Mouse (Mus musculus) left cerebral cortex, adult 11 months (tissue): ENCODE measurements around the gene Bcat1.

Source experiments
- DNase-seq: peaks from one replicate; pipeline ENCODE4 v3.0.0; 2022; ENCODE audit warnings: low spot score

Bcat1 gene

DNA sequence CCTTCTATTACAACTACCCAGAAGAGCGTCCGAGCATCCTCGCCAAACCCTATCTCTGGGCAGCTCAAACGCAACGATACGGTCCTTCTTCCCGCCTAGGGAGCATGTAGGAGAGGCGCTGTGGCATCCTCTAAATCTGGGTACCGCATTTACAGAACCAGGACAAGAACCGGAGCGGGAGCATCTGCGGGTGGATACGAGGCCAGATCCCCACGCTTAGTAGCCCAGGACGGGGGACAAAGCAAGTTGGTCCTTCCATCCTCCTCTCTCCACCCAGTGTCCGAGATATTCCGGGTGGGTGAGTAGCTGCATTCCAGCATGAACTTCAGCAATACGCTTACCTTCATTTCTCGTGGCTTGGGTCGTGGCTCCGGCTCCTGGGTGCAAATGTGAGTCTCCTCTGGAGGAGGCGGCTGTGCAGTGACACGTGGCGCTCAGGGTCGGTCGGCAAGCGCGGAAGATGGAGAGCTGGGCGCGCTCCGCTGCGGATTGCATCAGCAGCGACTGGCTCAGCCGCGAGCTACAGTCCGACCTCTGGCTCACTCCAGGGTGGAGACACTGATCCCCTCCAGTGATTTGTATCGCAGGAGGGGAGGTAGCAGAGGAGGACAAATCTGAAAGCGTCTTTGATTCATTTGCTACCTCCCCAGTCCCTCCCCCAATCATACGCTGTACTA lies at the start of gene Bcat1:
Bcat1 (minus strand) TSS at position 637 of the 677 bp plus-strand sequence.
- DNase-seq: no peak

GRCm38 (mm10) chr6:145125591-145126113 lies 49.7 kb upstream of the Bcat1 start:
- DNase-seq: no peak

DNA sequence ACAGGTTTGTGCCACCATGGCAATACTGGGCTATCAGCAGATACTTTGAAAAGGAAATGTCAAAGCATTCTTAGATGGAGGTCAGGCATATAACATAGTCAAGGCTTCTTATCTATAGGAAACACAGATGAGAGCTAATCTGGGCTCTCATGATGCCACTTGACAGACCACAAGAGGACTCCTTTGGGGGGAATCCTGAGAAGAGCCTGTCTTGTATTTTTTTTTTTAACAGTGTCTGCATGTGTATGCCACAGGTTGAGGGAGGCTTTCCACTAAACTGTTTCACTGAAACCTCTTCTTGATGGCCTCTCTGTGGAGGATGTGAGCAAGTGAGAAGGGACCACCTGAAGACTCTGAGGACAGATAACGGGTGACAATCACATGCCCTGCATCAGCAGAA lies 48.6 kb upstream of the Bcat1 start:
- DNase-seq: no peak

DNA sequence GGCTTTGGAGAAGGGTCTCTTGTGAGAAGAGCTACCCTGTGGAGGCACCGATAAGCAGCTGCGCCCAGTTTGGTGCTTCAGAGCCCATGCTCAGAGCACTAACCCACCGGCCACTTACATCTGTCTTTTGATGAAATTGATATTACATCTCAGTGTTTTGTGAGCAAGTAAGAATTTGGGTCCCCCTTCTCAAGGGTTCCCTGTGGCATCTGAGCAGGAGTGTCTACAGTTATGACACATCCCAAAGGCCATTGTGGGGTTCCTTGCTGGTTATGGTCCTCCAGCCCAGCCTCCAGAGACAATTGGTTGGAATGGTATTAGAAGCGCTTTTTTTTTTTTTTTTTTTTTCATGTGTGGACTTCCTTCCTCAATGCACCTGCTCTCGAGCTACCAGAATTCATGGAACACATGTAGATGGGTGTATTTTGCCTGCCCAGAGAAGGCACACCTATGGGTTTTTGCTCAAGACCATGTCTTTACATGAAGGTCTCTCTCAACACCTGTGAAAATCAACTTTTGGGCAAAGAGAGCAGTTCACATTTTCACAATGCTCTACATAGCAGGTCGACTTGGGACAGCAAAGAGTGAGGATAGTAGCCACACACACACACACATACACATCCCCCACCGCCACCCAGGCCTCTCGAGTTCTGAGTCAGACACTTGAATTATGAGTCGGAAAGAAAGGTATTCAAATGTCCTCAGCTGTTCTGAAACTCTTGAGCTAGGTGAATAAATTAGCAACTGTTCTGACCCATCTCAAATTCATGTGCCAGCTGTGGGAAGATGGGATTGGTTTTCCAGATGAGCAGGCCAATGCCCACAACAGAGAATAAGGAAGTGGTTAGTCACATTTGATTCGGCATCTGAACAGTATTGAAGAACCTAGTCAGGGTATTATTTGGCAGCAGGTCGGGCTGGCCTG lies 47.4 kb upstream of the Bcat1 start:
- no peak for DNase-seq

GRCm38 (mm10) chr6:145122423-145123059 lies 46.6 kb upstream of the Bcat1 start:
- no peak for DNase-seq

DNA sequence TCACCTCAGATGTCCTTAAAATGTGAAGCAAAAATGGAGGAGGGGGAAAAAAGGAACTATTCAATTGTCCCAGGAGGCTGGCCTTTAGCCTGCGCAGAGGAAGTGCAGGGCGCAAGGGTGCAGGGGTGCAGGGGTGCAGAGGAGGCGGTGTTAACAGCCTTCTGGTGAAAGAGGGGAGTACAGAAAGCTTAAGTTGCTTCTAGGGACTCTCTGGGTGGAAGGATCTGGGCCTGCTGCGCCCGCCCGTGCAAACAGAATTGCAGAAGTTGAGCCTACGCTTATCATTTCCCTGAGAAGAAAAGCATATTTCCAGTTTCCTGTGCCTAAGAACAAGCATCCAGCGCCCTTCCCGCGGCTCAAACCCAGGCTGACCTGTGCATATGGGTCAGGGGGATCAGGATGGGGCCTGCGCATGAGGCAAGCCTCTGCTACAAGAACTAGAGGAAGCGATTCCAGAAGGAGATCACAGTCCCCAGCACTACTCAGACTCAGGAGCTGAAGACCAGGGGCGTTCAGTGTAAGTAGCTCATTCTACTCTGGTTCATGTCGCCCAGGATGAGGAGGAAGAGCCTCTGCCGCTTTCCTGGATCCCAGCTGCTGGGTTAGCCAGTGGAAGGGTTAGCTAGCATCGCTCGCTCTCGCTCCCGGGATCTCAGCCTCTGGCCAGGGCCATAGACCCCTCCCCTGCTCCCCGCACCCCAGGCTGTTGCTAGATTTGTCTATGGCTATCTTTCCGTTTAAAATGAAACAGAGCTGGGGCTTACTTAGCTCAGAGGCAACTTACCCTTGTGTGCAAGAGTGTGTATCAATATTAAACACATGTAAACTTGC lies 45.8 kb upstream of the Bcat1 start:
- DNase-seq: no peak

GRCm38 (mm10) chr6:145120787-145121589 lies 45.0 kb upstream of the Bcat1 start:
- peak; percentile 13 for DNase-seq

- no peak for DNase-seq
Measured at GRCm38 (mm10) chr6:145120086-145120485, 44.1 kb upstream of the Bcat1 start.

GRCm38 (mm10) chr6:145116098-145116672 lies 40.2 kb upstream of the Bcat1 start:
- no peak for DNase-seq

DNA sequence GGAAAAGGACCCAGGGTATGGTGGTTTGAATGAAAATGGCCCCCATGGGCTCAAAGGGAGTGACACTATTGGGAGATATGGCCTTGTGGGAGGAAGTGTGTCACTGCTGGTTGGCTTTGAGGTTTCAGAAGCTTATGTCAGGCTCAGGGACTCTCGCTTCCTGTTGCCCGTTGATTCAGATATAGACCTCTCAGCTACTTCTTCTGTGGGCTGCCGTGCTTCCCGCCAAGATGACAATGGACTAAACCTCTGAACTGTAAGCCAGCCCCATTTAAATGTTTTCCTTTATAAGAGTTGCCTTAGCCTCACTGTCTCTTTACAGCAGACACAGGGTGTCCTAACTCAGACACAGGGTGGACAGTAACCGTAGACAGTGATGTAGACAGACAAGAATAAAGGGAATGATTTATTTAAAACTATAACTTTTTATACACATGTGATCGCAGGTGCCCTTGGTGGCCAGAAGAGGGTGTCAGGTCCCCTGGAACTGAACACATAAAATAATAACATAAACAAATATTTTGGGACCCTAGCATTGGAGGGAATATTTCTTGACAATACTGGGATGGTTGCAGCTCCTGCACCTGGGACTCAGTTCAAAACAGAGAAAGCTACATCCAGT lies 39.6 kb upstream of the Bcat1 start, which contains the start of gene Lrmp:
Lrmp (plus strand) TSS at position 178 of the 622 bp plus-strand sequence.
- DNase-seq: no peak

DNA sequence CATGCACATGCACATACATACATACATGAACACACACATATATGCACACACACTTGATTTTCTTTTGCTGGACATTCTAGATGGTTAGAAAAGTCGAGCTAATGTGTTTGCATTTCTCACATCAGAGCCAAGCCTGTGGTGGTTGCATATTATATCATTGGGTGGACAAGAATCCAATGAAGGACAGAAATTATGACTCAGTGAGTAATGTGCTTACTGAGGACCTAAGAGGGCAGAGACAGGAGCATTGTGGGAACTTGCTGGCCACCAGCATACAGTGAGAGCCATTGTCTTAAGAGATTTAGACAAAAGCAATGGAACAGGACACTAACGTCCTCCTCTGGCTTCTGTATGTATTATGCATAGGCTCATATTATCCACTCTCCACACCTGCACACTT lies 38.6 kb upstream of the Bcat1 start:
- no peak for DNase-seq

DNA sequence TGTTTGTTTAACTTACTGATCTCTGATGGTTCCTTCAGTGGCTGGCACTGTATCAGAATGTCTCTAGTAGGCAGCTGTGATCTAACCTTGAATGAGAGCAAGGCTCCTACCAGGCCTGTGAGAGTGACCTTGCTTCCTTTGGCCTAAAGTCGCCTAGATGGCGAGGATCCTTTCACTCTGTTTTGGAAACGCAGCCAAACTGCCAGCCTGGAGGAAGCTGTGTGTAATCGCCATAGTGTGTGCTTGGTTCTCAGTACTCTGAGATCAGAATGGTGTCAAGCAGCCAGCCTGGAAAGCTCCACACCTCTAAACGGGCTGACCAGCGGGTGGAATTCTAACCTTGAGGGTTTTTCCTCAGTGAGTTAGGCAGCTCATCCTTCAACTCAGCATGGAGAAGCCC lies 36.9 kb upstream of the Bcat1 start:
- no peak for DNase-seq

DNA sequence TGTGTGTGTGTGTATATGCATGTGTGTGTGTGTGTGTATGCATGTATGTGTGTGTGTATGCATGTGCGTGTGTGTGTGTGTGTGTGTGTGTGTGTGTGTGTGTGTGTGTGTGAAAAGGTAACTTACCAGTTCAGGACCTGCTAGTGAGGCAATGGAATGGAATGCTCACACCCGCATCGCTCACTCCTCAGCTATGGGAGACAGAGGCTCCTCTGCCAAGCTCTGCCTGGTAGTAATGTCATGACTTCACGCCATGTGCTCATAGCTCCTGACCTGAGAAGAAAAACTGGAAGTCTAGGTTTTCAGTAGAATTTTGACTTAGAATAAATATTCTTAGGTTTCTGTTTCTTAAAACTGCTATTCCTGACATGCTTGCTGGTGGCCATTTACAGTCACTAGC lies 34.8 kb upstream of the Bcat1 start:
- no peak for DNase-seq

DNA sequence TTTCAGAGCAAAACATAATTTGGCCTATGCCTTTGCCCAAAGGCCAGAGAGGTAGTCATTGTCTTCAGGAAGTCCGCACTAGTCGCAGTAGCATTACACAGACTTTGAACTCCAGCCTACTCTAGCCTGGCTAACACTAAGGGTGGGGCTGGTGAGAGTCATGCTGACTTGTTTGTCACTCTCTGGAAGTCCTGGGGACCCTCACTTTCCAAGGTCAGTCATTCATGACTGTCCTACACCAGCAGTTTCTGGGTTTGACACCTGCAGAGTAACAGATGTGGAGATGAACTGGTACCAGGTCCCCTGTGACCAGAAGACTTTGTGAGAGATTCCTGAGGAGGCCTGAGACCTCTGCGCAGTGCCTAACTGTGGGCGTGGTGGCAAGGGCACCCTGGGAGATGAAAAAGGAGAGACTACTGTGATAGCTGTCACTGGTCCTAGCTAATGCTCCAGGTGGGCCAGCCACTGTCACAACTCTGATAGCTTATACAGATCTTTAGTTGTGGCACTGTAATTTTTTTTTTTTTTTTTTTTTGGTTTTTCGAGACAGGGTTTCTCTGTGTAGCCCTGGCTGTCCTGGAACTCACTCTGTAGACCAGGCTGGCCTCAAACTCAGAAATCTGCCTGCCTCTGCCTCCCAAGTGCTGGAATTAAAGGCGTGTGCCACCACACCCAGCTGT lies 30.3 kb upstream of the Bcat1 start:
- DNase-seq: no peak

- DNase-seq: no peak
Measured at GRCm38 (mm10) chr6:145105439-145105838, 29.5 kb upstream of the Bcat1 start.

GRCm38 (mm10) chr6:145104241-145104939 lies 28.4 kb upstream of the Bcat1 start:
- no peak for DNase-seq

- DNase-seq: no peak
Measured at GRCm38 (mm10) chr6:145100923-145101322, 24.9 kb upstream of the Bcat1 start.

DNA sequence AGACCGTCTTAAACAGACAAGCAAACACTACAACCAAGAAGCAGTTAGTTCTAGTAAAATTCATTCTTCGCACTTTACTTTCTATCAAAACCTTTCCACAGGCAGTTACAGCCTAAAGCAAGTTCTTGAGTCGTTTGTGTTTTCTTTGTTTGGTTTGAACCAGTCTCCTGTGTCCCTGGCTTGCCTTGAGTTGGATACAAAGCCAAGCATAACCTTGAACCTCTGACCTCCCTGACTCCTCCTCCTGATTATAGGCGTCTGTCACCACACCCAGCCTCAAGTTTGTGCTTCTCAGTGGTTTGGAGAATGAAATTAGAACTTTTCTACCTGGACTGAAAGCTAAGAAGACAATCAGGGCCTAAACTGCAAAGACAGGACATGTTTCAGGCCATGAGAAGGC lies 18.4 kb upstream of the Bcat1 start:
- no peak for DNase-seq
